Mouse (Mus musculus) bone marrow macrophage, adult 2 months (primary cell): ENCODE results near the gene Gpsm3.

Experiments used
- CTCF ChIP-seq: IDR thresholded peaks from 2 replicates; pipeline ENCODE4 v1.5.1; 2012; ENCODE audit warnings: low read depth, mild to moderate bottlenecking, low read length, moderate library complexity
- POLR2A ChIP-seq: IDR thresholded peaks from 2 replicates; pipeline ENCODE4 v1.6.1; 2012; ENCODE audit warnings: mild to moderate bottlenecking, low read depth, low read length, borderline replicate concordance

GRCm38 (mm10) chr17:34567311-34567710, 22.3 kb upstream of the Gpsm3 start:
- TF ChIP-seq CTCF = no peak
- no peak for TF ChIP-seq POLR2A
